Mouse (Mus musculus): Measurements from ENCODE around the gene Hsd17b13.

Hsd17b13 gene

DNA sequence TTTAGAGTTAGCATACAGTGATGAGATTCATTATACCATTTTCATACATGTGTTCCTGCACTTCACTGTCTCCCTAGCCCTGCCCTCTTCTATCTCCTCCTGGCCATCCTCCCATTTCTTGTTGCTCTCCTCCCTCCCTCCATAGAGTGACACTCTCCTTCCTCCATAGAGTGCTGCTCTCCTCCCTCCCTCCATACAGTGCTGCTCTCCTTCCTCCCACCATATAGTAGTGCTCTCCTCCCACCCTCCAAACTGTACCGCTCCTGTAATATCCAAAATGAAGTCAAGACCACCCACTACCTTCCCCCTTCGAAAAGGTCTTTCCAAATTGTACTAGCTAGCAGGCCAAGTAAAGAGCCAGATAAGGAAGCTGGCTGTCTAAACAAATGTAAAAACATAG, 53.5 kb downstream of the Hsd17b13 start:
- DNase-seq (ENCODE audit: low read depth in 2 of 2, low spot score in 2 of 2), result no peak

DNA sequence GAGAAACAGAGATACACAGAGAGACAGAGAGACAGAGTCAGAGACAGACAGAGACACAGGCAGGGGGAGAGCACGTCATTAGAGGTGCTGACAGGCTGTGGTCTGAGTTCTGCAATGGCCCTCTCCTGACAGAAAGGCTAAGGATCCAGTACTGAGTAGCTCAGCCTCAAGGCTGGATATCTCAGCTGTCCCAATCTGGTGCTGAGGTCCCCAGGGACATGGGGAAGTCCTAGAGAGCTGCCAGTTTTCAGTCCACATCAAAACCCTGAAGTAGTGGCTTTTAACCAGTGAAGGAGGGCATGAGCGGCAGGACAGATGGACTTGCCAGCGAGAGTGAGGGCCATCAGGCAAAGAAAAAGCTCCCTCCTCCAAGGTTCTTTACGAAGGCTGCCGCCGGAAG, 54.1 kb downstream of the Hsd17b13 start:
- DNase-seq (ENCODE audit: low read depth in 2 of 2, low spot score in 2 of 2), result no peak

DNA sequence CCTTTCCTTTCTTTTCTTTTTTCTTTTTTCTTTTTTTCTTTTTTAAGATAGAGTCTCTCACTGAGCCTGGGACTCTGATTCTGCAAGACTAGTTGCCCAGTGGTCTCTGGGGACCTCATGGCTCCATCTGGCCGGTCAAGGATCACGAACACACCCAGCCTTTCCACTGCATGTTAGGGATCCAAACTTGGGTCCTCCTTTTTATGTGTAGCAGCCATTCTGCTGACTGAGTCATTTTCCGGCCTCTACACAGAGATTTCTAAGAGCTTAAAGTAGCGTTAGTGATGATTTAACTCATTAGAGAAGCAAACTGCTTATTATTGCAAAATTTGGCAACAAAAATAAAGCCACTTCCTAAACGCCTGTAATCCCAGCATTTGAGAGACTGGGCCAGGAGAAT, 54.8 kb downstream of the Hsd17b13 start:
- DNase-seq (ENCODE audit: low read depth in 2 of 2, low spot score in 2 of 2), result no peak

DNA sequence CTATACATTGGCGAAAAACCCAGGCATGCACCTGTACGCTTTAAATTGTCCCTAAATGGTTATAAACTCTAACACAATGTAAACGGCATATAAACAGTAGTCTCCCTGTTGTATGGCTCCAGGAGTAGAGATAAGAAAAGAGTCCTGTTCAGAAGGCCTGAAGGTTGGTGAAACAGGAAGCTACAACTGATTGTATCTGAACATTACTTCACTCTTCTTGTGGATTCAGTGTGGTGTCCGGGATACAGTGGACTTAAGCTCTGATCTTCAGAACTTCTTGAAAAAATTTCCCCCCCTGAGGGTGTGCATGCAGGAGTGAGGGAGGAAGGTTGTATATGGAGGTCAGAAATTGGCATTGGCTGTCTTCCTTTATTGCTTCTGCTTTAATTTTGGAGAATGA, 57.7 kb downstream of the Hsd17b13 start:
- DNase-seq (ENCODE audit: low read depth in 2 of 2, low spot score in 2 of 2), result no peak

DNA sequence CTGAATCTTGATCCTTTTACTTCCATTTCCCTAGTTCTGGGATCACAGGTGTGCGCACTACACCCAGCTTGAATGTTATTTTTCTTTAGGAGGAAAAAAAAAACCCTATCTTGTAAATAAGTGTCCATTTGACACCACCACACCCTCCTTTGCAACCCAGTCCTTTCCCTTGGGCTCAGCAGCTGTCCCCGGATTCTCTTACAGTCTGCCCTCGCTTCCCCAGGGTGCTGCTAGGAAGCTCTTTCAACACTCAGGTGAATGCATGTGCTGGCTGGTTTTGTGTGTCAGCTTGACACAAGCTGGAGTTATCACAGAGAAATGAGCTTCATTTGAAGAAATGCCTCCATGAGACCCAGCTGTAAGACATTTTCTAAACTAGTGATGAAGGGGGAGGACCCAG, 59.0 kb downstream of the Hsd17b13 start:
- DNase-seq (ENCODE audit: low read depth in 2 of 2, low spot score in 2 of 2), result no peak

DNA sequence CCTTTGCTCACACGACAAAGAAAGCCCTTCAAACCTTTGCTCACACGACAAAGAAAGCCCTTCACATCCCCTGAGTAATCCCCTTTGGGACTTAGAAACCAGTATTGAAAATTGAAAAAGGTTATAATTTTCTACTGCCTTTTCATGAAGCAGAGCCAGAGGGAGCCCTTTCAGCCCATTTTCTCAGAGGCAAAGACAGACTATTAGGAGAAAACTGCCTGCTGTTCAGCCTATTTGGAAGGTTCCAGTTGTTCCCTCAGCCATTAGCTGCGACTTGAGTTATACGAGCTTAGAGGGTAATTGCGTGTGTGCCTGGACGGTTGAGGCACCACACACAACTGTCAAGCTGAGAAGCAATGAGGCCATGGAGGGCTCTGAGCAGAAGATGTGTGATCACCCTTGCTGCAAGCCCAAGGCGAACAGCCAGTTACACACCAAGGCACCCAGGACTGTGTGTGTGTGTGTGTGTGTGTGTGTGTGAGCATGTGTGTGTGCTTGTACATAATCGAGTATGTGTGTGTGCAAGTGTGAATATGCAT, 59.8 kb downstream of the Hsd17b13 start:
- no peak for DNase-seq (ENCODE audit: low read depth in 2 of 2, low spot score in 2 of 2)

DNA sequence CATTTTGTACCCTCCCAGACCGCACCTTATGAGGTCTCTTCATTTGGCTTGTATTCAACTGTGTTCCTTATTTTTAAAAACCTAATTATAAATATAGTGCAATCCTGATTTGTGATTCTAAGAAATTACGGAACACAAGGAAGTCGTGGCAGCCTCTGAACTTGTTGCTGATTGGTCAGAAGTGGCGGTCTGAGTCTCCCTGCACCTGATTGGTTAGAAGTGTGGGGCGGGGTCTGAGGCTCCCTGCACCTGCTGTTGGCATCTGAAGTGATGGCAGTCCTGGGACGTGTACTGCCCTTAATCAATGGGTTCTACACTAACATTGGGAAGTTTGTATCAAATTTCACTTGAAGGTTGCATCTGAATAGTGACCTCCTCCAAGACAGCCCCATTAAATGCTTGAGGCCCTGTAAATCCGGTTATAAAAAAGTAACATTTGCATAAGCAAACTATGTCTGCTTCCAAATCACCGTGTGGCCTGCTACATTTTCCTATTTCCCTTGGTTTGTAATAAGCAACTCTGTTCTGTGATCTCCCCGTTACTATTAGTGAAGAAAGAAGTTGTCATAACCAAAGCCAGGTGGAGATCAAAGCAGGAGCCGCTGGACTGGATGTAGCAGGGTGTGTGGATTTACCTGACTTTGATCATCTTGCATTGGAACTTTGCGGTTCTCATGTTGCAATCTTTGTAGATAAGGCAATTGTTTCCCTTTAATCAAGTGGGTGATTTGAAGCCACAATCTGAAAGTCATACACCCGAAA, 60.4 kb downstream of the Hsd17b13 start:
- DNase-seq (ENCODE audit: low read depth in 2 of 2, low spot score in 2 of 2), result no peak

DNA sequence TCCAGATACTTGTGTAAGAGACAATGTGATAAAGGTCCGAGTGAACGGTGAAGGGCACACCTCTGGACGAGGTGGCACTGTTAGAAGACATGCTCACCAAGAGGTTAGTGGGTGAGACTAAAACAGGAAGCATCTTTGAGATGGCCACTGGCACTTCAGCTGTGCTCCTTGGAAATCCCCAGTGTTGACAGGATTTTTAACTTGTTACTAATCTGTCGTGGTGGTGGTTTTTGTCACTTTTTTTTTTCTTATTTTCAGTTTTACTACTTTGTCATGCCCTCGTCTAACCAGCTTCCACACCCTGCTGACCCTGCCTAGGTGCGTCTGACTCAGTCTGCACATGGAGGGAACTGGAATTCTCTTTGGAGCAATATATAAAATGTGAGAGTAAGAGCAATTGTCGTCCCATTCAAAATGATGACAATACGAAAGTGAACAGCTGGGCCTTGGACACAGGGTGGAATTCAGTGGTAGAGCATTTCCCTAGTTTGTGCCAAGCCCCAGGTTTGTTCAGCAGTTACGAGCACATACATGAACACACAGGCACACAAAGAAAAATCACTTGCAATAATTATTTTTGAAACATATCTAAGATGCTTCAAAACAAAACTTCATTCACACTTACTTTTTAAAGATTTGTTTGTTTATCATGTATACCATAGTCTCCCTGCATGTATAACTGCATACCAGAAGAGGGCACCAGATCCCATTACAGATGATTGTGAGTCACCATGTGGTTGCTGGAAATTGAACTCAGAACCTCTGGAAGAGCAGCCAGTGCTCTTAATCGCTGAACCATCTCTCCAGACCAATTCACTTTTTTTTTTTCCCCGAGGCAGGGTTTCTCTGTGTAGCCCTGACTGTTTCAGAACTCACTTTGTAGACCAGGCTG, 62.6 kb downstream of the Hsd17b13 start:
- DNase-seq (ENCODE audit: low read depth in 2 of 2, low spot score in 2 of 2), result peak in 1 of 2 experiments; percentile 15

DNA sequence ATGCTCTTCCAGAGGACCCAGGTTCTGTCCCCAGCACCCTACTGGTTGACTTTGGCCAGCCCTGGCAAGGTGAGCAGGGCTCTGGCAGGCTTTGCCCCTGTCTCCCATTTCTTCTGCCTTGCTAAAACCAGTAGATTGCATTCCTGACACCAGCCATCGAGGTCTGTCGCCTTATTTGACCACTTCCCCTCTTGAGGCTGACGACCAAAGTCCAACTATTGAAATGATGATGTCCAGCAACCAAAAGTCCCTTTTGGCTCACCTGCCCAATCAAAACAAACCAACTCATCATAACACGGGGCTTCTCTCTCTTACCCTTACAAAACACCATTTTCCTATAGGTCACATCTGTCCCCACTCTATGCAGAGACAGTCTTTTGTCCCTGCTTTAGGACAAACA, 64.1 kb downstream of the Hsd17b13 start:
- DNase-seq (ENCODE audit: low read depth in 2 of 2, low spot score in 2 of 2), result no peak

DNA sequence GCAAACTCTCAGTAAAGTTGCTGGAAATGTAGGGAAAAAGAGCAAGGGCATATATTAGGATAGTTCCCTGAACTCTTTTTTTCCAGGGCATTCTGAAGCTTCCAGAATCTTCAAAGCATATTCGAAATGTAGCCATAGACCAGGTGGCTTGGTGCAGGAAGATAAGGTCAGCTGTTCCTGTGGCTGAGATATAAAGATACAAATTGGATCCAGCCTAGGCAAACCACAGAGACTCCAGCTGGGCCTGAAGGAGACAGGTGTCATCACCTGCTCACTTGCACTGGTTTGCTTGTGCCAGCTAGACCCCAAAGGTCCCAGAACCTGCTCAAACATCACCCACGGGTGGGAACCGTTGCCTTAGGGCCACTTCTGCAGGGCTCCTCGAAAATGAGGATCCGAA, 65.7 kb downstream of the Hsd17b13 start:
- DNase-seq (ENCODE audit: low read depth in 2 of 2, low spot score in 2 of 2), result no peak

DNA sequence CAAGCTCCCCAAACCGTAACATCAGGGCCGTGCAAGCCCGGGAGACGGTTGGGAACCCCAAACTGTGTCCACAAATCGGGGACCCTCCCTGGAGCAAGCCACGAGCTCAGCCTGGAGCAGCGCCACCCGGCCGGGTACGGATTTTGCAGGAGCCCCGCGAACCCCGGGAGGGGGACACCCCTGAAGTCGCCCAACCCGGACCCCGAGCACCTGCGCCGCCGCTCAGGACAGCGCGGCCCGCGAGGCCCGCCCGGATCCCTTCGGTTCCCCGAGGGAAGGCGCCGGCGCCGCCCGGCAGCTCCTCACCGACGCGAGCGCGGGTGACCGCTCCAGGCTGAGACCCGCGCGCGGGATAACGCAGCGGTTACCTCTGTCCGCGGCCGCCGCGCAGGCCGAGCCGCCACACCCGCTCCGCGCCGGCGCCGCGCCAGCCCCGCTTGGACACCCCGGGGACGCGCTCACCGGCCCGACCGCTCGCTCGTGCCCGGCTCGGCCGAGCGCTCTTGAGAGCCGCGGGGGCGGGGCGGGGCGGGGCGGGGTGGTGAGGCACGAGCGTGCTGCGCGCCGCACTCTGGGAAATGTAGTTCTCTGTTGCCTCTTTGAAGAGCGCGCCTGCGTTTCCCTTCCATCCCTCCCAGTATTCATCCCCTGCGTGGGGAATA, 66.3 kb downstream of the Hsd17b13 start, which contains the start of gene Klhl8:
Gene Klhl8 (minus strand): TSS at position 512 of the 662 bp plus-strand sequence.
- DNase-seq (ENCODE audit: low read depth in 2 of 2, low spot score in 2 of 2), result peak; percentile 31 to 50

DNA sequence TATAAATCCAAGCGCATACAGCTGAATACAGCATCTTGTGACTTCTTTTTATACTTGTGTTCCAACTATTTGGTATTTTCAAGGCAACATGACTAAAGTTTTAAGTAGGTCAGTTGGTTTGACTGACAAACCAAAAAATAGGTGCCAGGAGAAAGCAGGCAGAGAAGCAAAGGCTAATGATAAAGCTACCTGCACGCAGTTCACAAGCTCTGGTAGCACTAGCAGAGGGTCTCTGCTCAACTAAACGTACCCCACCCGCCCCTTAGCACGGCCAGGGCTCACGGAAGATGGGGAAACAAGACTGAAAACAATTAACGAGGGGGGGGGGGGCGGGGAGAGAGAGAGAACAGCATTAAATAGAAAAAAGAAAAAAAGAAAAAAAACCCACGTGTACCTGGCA, 67.1 kb downstream of the Hsd17b13 start:
- DNase-seq (ENCODE audit: low read depth in 2 of 2, low spot score in 2 of 2), result no peak

DNA sequence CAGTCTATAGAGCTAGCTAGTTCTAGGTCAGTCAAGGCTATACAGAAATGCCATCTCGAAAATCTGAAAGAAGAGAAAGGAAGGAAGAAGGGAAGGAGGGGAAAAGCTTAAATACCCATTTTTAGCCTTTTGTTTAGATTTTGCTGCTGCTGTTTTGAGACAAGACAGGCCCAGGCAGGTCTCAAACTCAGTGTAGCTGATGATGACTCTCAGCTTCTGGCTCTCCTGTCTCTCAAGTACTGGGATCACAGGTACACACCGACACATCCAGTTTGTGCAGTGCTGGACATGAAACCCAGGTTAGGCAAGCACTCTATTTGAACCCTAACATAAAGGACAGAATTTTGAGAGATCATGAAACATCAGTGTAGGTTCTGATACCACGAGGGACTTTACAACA, 67.7 kb downstream of the Hsd17b13 start:
- DNase-seq (ENCODE audit: low read depth in 2 of 2, low spot score in 2 of 2), result no peak

DNA sequence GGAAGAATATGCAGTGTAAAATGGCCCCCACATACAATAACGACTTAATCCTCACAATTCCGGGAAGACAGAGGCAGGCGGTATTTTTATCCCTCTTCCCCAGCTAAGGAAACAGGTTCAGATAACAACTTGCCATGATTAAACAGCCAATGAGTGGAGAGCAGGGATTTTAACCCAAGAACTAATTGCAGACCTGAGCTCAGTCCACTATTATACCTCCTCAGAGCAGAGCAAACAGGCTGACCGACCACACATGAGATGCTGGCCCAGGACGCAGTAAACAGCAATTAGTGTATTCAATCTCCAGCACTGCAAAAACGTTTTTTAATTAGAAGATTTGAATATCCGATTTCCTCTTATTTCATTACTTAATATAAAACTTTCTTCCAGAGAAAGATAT, 68.4 kb downstream of the Hsd17b13 start:
- DNase-seq (ENCODE audit: low read depth in 2 of 2, low spot score in 2 of 2), result no peak

DNA sequence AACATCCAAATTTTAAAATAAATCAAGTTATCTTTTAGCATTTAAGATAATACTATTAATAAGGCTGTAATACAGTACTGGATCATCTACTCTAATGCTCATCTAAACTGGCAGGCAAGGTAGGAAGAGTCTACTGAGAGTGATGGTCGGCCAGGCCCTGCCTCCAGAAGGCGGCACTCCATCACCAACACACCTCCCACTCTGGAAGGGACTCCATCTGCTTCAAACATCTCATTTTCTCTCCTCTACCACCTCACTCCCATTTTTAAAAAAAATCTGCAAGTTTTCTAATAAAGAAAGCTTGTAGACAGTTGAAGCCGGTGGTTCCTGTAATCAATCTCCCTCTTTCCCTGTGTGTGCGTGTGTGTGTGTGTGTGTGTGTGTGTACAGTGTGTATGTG, 69.4 kb downstream of the Hsd17b13 start:
- no peak for DNase-seq (ENCODE audit: low read depth in 2 of 2, low spot score in 2 of 2)

DNA sequence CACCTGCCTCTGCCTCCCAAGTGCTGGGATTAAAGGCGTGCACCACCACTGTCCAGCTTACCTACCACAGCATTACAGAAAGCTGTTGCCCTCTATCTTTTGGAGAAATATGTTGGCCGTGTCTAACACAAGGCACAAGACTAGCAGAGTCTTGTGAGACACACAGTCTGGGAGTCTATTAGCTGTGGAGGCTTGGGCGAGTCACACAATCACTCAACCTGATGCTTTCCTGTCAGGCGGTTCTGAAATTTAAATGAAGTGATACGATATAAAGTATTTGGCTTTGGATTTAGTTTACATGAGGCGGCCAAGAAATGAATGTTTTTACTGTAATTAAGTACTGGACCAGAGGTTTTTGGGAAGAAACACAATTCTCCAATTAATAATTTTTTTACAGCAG, 71.0 kb downstream of the Hsd17b13 start:
- DNase-seq (ENCODE audit: low read depth in 2 of 2, low spot score in 2 of 2), result no peak

Data from CD8-positive naive resting alpha-beta T cell, adult 2 months (primary cell).